Mouse (Mus musculus): ENCODE results near the gene Lrrc18.

The Lrrc18 gene

DNA sequence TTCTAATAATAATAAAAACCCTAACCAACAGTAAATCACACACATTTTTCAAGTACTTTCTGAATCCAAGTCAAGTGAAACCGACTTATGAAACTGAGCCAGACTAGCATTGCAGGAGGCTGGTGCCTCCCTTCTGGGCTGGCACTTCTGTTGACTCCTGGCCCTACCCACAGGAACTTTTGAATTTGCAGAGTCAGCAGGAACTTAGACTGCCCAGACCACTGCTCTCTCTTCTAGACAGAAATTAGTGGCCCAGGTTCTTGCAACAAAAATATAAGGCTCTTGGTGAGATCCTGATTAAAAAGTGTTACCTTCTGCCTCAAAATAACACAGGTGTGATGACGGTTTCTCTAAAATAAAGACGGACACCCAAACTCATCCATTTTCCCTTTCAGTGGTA is 54.0 kb downstream of the Lrrc18 start:
- DNase-seq (ENCODE audit: low read depth in 1 of 2, low spot score in 2 of 2), result no peak

DNA sequence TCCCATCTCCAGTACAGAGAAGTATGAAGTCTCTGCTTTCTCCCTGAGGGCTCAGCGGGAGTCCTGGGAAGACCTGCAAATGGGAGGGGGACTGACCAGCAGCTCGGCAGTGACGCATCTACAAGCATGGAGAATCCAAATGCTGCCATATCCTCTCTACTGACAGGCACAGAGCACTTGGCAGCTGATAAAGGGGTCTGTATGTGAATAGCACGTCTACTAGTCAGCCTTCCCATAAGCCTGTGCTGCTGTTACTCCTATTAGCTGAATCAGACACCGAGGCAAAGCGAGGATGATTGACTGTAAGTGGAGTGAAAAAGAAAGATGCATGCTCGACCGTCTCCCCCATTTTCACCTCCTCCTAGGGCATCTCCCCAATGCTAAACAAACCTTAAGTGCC is 62.3 kb downstream of the Lrrc18 start:
- no peak for DNase-seq (ENCODE audit: low read depth in 1 of 2, low spot score in 2 of 2)

- DNase-seq (ENCODE audit: low read depth in 1 of 2, low spot score in 2 of 2), result no peak
Measured at GRCm38 (mm10) chr14:33058881-33059660, 67.9 kb downstream of the Lrrc18 start.

DNA sequence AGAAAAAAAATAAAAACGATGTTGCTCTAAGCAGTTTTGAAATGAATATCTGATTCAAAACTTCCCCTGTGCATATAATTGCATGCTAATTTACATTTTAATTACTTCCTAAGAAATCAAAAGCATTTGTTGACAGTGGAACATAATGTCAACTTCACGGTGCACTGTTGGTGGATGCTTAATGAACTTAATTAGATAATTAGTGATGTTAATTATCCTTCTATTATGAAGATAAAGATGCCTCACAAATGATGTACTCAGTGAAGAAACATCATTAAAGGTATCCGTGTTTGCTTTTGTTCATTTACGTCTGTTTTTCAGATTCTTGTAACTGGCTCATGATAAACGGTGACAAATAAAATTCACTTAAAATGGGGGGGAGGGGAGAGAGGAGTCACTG is 71.8 kb downstream of the Lrrc18 start:
- no peak for DNase-seq (ENCODE audit: low read depth in 1 of 2, low spot score in 2 of 2)

All from monocyte, adult 2 months (primary cell).